ENCODE assay signal across 8 mouse cellular contexts in the genomic region with DNA sequence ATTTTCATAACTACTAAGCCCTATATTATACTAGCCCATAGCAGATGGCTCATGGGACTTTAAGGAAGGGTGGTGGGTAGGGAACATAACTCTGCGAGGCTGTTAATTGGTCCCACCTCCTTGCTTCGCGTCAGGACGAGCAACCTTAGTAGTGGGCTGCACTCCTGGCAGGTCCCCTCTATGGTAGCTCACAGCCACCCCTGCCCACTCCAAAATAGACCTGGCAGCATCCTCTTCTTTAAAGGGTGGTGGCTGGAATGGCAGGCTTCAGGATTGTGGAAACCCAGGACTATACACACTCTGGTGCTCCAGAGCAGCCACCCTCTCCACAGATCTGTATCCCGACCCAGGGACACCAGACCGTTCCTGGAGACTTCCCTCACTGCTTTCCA. TPM values are rescaled to one million over a fixed set of nuclear protein-coding genes. Genes with fewer than 3 reads are reported as not detected.
DNase-seq lines count a peak whose midpoint lies in the region; ATAC-seq and TF ChIP-seq lines count a peak whose summit lies in the region.

No protein-coding gene starts in this region.

- peak overlapping the region; percentile 77 for H3K9ac ChIP-seq in intestine, postnatal 0 days (ENCODE audit: low read depth, low read length)

- peaks cover 48% of the 10 kb centered on the region for H3K4me1 ChIP-seq in megakaryocyte, embryonic 14.5 days
- H3K4me1 ChIP-seq in intestine, postnatal 0 days (replicated peaks; ENCODE audit: control insufficient read depth, insufficient read depth, low read length) = peaks cover 5% of the 10 kb centered on the region
- peaks cover 7% of the 10 kb centered on the region for H3K4me1 ChIP-seq in olfactory bulb, adult 2 months (ENCODE audit: control insufficient read depth, insufficient read depth, low read length)

- no peak for ATAC-seq in megakaryocyte, adult 5-6 weeks (ENCODE audit: poor library complexity, severe bottlenecking)
- 0 out of 2 replicates have a peak, but pooled peaks have one; percentile 7 for ATAC-seq in erythroblast, adult 5-6 weeks (replicated peaks; ENCODE audit: low FRiP score, poor library complexity, severe bottlenecking)
- ATAC-seq in intestine, postnatal 0 days = peak; percentile 32

- no peak for DNase-seq in urinary bladder, postnatal 14 days (ENCODE audit: low spot score)
- no peak for DNase-seq in yolk sac, embryonic 10.5 days (ENCODE audit: low spot score)
- DNase-seq in ovary, postnatal 14 days (ENCODE audit: low spot score) = no peak

- no peak for TF ChIP-seq CTCF in intestine, postnatal 0 days (IDR thresholded peaks at IDR 0.05; ENCODE audit: low read depth)
- TF ChIP-seq CTCF in olfactory bulb, adult 2 months (IDR thresholded peaks at IDR 0.05; ENCODE audit: insufficient read depth, low read depth, low read length) = no peak

- H3K36me3 ChIP-seq in megakaryocyte, embryonic 14.5 days (replicated peaks; ENCODE audit: low read length) = peaks cover 8% of the 10 kb centered on the region
- H3K36me3 ChIP-seq in intestine, postnatal 0 days (ENCODE audit: control insufficient read depth, insufficient read depth) = 0 out of 2 replicates have a peak, but pooled peaks cover under 1% of the 10 kb centered on the region

- 0 out of 2 replicates have a peak, but pooled peaks cover 3% of the 10 kb centered on the region for H3K9me3 ChIP-seq in megakaryocyte, embryonic 14.5 days
- H3K9me3 ChIP-seq in intestine, postnatal 0 days (ENCODE audit: control insufficient read depth) = no peaks in the 10 kb centered on the region

- no peaks in the 10 kb centered on the region for H3K27me3 ChIP-seq in megakaryocyte, embryonic 14.5 days (replicated peaks)
- no peaks in the 10 kb centered on the region for H3K27me3 ChIP-seq in intestine, postnatal 0 days (replicated peaks; ENCODE audit: control insufficient read depth, insufficient read depth, low read length)

- H3K4me2 ChIP-seq in intestine, postnatal 0 days (replicated peaks; ENCODE audit: low read depth) = peak overlapping the region; percentile 90

- TF ChIP-seq POLR2A in olfactory bulb, adult 2 months (IDR thresholded peaks at IDR 0.05; ENCODE audit: insufficient read depth, low read depth, low read length) = no peak

- WGBS in intestine, postnatal 0 days = 3% methylated on average over 6 of the region's 6 CpGs
- 2% methylated on average over 6 of the region's 6 CpGs for WGBS in olfactory bulb, adult 2 months

- H3K27ac ChIP-seq in intestine, postnatal 0 days (ENCODE audit: low read depth, low read length) = no peak overlapping the region
- peak overlapping the region; percentile 32 for H3K27ac ChIP-seq in olfactory bulb, adult 2 months (ENCODE audit: insufficient read depth, low read depth, low read length)

- peak overlapping the region; percentile 94 for H3K4me3 ChIP-seq in megakaryocyte, embryonic 14.5 days (replicated peaks)
- peak overlapping the region; percentile 93 for H3K4me3 ChIP-seq in intestine, postnatal 0 days (ENCODE audit: low read depth, low read length)
- peak overlapping the region; percentile 72 for H3K4me3 ChIP-seq in olfactory bulb, adult 2 months (ENCODE audit: insufficient read depth, low read depth, low read length)

RNA-seq across cellular contexts. Expression of gene Letm1, which starts 0.4 kb away (rescaled TPM):
- 9.0 and 9.4 TPM in 2 replicates for polyA plus RNA-seq in megakaryocyte, embryonic 14.5 days (2012; ENCODE audit: insufficient read depth, low replicate concordance)
- 12.7 and 15.3 TPM in 2 replicates for total RNA-seq in megakaryocyte, adult 5-6 weeks (2015)
- total RNA-seq in megakaryocyte, adult 5-6 weeks (2017) = 17.0 and 19.8 TPM in 2 replicates
- 2.5 and 6.7 TPM in 2 replicates for total RNA-seq in erythroblast, adult 5-6 weeks (2015; ENCODE audit: low replicate concordance)
- 6.7 and 7.4 TPM in 2 replicates for total RNA-seq in erythroblast, adult 5-6 weeks (2017; ENCODE audit: low replicate concordance)
- 37.8 and 40.9 TPM in 2 replicates for polyA plus RNA-seq in intestine, postnatal 0 days (2015; fragmentation: Nextera tagmentation; extraction: Ambion mirVana)
- not detected in 2 replicates for polyA plus RNA-seq in olfactory bulb, adult 2 months (2012; ENCODE audit: insufficient read depth, insufficient read length, low replicate concordance, missing spikeins)

RNA-seq across cellular contexts. Expression of gene Nsd2, which starts 37.5 kb away (rescaled TPM):
- polyA plus RNA-seq in megakaryocyte, embryonic 14.5 days (2012; ENCODE audit: insufficient read depth, low replicate concordance) = 2.4 and 3.3 TPM in 2 replicates
- 49.9 and 61.0 TPM in 2 replicates for total RNA-seq in megakaryocyte, adult 5-6 weeks (2015)
- total RNA-seq in megakaryocyte, adult 5-6 weeks (2017) = 88.7 and 89.6 TPM in 2 replicates
- total RNA-seq in erythroblast, adult 5-6 weeks (2015; ENCODE audit: low replicate concordance) = 22.4 and 46.1 TPM in 2 replicates
- 74.6 and 94.0 TPM in 2 replicates for total RNA-seq in erythroblast, adult 5-6 weeks (2017; ENCODE audit: low replicate concordance)
- polyA plus RNA-seq in intestine, postnatal 0 days (2015; fragmentation: Nextera tagmentation; extraction: Ambion mirVana) = 12.1 and 14.1 TPM in 2 replicates
- polyA plus RNA-seq in olfactory bulb, adult 2 months (2012; ENCODE audit: insufficient read depth, insufficient read length, low replicate concordance, missing spikeins) = 362 and 366 TPM in 2 replicates

Comparison
In these comparisons a context has a peak if more than half of its experiments do, and no peak if none do; other contexts are left out.
1. RNA of gene Nsd2, which starts 37.5 kb away (polyA plus RNA-seq): 362 to 366 TPM in olfactory bulb, adult 2 months; 12.1 to 14.1 TPM in intestine, postnatal 0 days and 2.4 to 3.3 TPM in megakaryocyte, embryonic 14.5 days; every median in the first group is over 10 times any median in the second.
2. Peak in every context shown above with its lines, with median percentiles within 50 percentile points of each other: H3K4me3 ChIP-seq.